Mouse (Mus musculus): ENCODE results near the gene Golph3l. TPM values are rescaled to one million over a fixed set of nuclear protein-coding genes. Genes with fewer than 3 reads are reported as not detected.

Gene Golph3l
- polyA plus RNA-seq, 1 experiment from 2014 or later: 29.8 TPM

- ATAC-seq (replicated peaks; ENCODE audit: low FRiP score): no peak
- no peaks in the 10 kb centered on the region for H3K4me1 ChIP-seq (replicated peaks; ENCODE audit: control insufficient read depth, insufficient read depth, low read length)
- WGBS: 87% methylated on average over 3 of the region's 3 CpGs
- no peak overlapping the region for H3K4me3 ChIP-seq (ENCODE audit: low read depth, low read length)
- no peaks in the 10 kb centered on the region for H3K9me3 ChIP-seq (ENCODE audit: control insufficient read depth, low read length)
- H3K27me3 ChIP-seq (replicated peaks; ENCODE audit: control insufficient read depth, insufficient read depth, low read length): no peaks in the 10 kb centered on the region
- H3K4me2 ChIP-seq: no peak overlapping the region
- no peak overlapping the region for H3K27ac ChIP-seq (ENCODE audit: low read depth, low read length)
- H3K9ac ChIP-seq (ENCODE audit: low read depth, low read length): no peak overlapping the region
- no peak for DNase-seq (ENCODE audit: low spot score)
- H3K36me3 ChIP-seq (ENCODE audit: control insufficient read depth, insufficient read depth, low read length): no peaks in the 10 kb centered on the region
Observed at GRCm38 (mm10) chr3:95560738-95561137, 28.0 kb upstream of the Golph3l start.

GRCm38 (mm10) chr3:95561826-95562225 is 26.9 kb upstream of the Golph3l start:
- ATAC-seq (replicated peaks; ENCODE audit: low FRiP score) (no peak), DNase-seq (ENCODE audit: low spot score) (no peak)
- Histone ChIP-seq H3K27ac (ENCODE audit: low read depth, low read length) (no peak overlapping the region), H3K27me3 (replicated peaks; ENCODE audit: control insufficient read depth, insufficient read depth, low read length) (no peaks in the 10 kb centered on the region), H3K9ac (ENCODE audit: low read depth, low read length) (no peak overlapping the region), H3K36me3 (ENCODE audit: control insufficient read depth, insufficient read depth, low read length) (no peaks in the 10 kb centered on the region), H3K9me3 (ENCODE audit: control insufficient read depth, low read length) (no peaks in the 10 kb centered on the region), H3K4me2 (no peak overlapping the region), H3K4me1 (replicated peaks; ENCODE audit: control insufficient read depth, insufficient read depth, low read length) (no peaks in the 10 kb centered on the region), H3K4me3 (ENCODE audit: low read depth, low read length) (no peak overlapping the region)
- WGBS: 78% methylated on average over 2 of the region's 2 CpGs

GRCm38 (mm10) chr3:95569585-95569984 is 19.1 kb upstream of the Golph3l start:
- H3K4me2 ChIP-seq: no peak overlapping the region
- no peaks in the 10 kb centered on the region for H3K36me3 ChIP-seq (ENCODE audit: control insufficient read depth, insufficient read depth, low read length)
- H3K9me3 ChIP-seq (ENCODE audit: control insufficient read depth, low read length): no peaks in the 10 kb centered on the region
- H3K4me1 ChIP-seq (replicated peaks; ENCODE audit: control insufficient read depth, insufficient read depth, low read length): no peaks in the 10 kb centered on the region
- H3K9ac ChIP-seq (ENCODE audit: low read depth, low read length): no peak overlapping the region
- 84% methylated on average over 3 of the region's 3 CpGs for WGBS
- DNase-seq (ENCODE audit: low spot score): no peak
- no peaks in the 10 kb centered on the region for H3K27me3 ChIP-seq (replicated peaks; ENCODE audit: control insufficient read depth, insufficient read depth, low read length)
- no peak for ATAC-seq (replicated peaks; ENCODE audit: low FRiP score)
- H3K27ac ChIP-seq (ENCODE audit: low read depth, low read length): no peak overlapping the region
- H3K4me3 ChIP-seq (ENCODE audit: low read depth, low read length): no peak overlapping the region

GRCm38 (mm10) chr3:95587754-95588603 is 755 bp upstream of the Golph3l start:
- peak overlapping the region; percentile 72; the same call in 1 of the 2 replicates for H3K27ac ChIP-seq (ENCODE audit: low read depth, low read length)
- ATAC-seq (replicated peaks; ENCODE audit: low FRiP score): peak; percentile 29
- H3K27me3 ChIP-seq (replicated peaks; ENCODE audit: control insufficient read depth, insufficient read depth, low read length): no peaks in the 10 kb centered on the region
- no peak for DNase-seq (ENCODE audit: low spot score)
- peak overlapping the region; percentile 69 for H3K4me3 ChIP-seq (ENCODE audit: low read depth, low read length)
- no peaks in the 10 kb centered on the region for H3K9me3 ChIP-seq (ENCODE audit: control insufficient read depth, low read length)
- no peaks in the 10 kb centered on the region; the same call in 1 of the 2 replicates for H3K4me1 ChIP-seq (replicated peaks; ENCODE audit: control insufficient read depth, insufficient read depth, low read length)
- 52% methylated on average over 8 of the region's 8 CpGs for WGBS
- peak overlapping the region; percentile 51; the same call in 1 of the 2 replicates for H3K9ac ChIP-seq (ENCODE audit: low read depth, low read length)
- H3K36me3 ChIP-seq (ENCODE audit: control insufficient read depth, insufficient read depth, low read length): peaks cover 7% of the 10 kb centered on the region
- H3K4me2 ChIP-seq: peak overlapping the region; percentile 76

- Histone ChIP-seq H3K4me3 (ENCODE audit: low read depth, low read length) (no peak overlapping the region), H3K4me2 (no peak overlapping the region), H3K36me3 (ENCODE audit: control insufficient read depth, insufficient read depth, low read length) (peaks cover 7% of the 10 kb centered on the region; the same call in 1 of the 2 replicates), H3K4me1 (replicated peaks; ENCODE audit: control insufficient read depth, insufficient read depth, low read length) (no peaks in the 10 kb centered on the region), H3K27me3 (replicated peaks; ENCODE audit: control insufficient read depth, insufficient read depth, low read length) (no peaks in the 10 kb centered on the region), H3K9me3 (ENCODE audit: control insufficient read depth, low read length) (no peaks in the 10 kb centered on the region), H3K27ac (ENCODE audit: low read depth, low read length) (no peak overlapping the region), H3K9ac (ENCODE audit: low read depth, low read length) (no peak overlapping the region)
- DNase-seq (ENCODE audit: low spot score): no peak
- ATAC-seq (replicated peaks; ENCODE audit: low FRiP score): no peak
Observed at GRCm38 (mm10) chr3:95598734-95599133, 10.0 kb downstream of the Golph3l start.

GRCm38 (mm10) chr3:95601287-95601686 is 12.6 kb downstream of the Golph3l start:
- peaks cover 6% of the 10 kb centered on the region; the same call in 1 of the 2 replicates for H3K36me3 ChIP-seq (ENCODE audit: control insufficient read depth, insufficient read depth, low read length)
- no peak overlapping the region for H3K9ac ChIP-seq (ENCODE audit: low read depth, low read length)
- H3K27ac ChIP-seq (ENCODE audit: low read depth, low read length): no peak overlapping the region
- 90% methylated on average over 3 of the region's 3 CpGs for WGBS
- H3K9me3 ChIP-seq (ENCODE audit: control insufficient read depth, low read length): no peaks in the 10 kb centered on the region
- DNase-seq (ENCODE audit: low spot score) (no peak), ATAC-seq (replicated peaks; ENCODE audit: low FRiP score) (no peak)
- H3K4me3 ChIP-seq (ENCODE audit: low read depth, low read length): no peak overlapping the region
- H3K4me1 ChIP-seq (replicated peaks; ENCODE audit: control insufficient read depth, insufficient read depth, low read length): no peaks in the 10 kb centered on the region
- no peak overlapping the region for H3K4me2 ChIP-seq
- H3K27me3 ChIP-seq (replicated peaks; ENCODE audit: control insufficient read depth, insufficient read depth, low read length): no peaks in the 10 kb centered on the region

GRCm38 (mm10) chr3:95606096-95606495 is 17.4 kb downstream of the Golph3l start:
- Histone ChIP-seq H3K27ac (ENCODE audit: low read depth, low read length) (no peak overlapping the region), H3K9me3 (ENCODE audit: control insufficient read depth, low read length) (no peaks in the 10 kb centered on the region), H3K9ac (ENCODE audit: low read depth, low read length) (no peak overlapping the region), H3K36me3 (ENCODE audit: control insufficient read depth, insufficient read depth, low read length) (peaks cover 14% of the 10 kb centered on the region; the same call in 1 of the 2 replicates), H3K4me1 (replicated peaks; ENCODE audit: control insufficient read depth, insufficient read depth, low read length) (no peaks in the 10 kb centered on the region), H3K4me2 (no peak overlapping the region), H3K4me3 (ENCODE audit: low read depth, low read length) (no peak overlapping the region), H3K27me3 (replicated peaks; ENCODE audit: control insufficient read depth, insufficient read depth, low read length) (no peaks in the 10 kb centered on the region)
- ATAC-seq (replicated peaks; ENCODE audit: low FRiP score) (no peak), DNase-seq (ENCODE audit: low spot score) (no peak)
- WGBS: 88% methylated on average over 3 of the region's 3 CpGs

- ATAC-seq (replicated peaks; ENCODE audit: low FRiP score) (no peak), DNase-seq (ENCODE audit: low spot score) (no peak)
- no peaks in the 10 kb centered on the region for H3K4me1 ChIP-seq (replicated peaks; ENCODE audit: control insufficient read depth, insufficient read depth, low read length)
- H3K4me3 ChIP-seq (ENCODE audit: low read depth, low read length): no peak overlapping the region
- H3K9me3 ChIP-seq (ENCODE audit: control insufficient read depth, low read length): no peaks in the 10 kb centered on the region
- H3K36me3 ChIP-seq (ENCODE audit: control insufficient read depth, insufficient read depth, low read length): peaks cover 17% of the 10 kb centered on the region; the same call in 1 of the 2 replicates
- no peak overlapping the region for H3K4me2 ChIP-seq
- H3K27ac ChIP-seq (ENCODE audit: low read depth, low read length): no peak overlapping the region
- no peaks in the 10 kb centered on the region for H3K27me3 ChIP-seq (replicated peaks; ENCODE audit: control insufficient read depth, insufficient read depth, low read length)
- H3K9ac ChIP-seq (ENCODE audit: low read depth, low read length): no peak overlapping the region
- WGBS: 58% methylated on average over 3 of the region's 3 CpGs
Observed at GRCm38 (mm10) chr3:95609195-95609594, 20.5 kb downstream of the Golph3l start.

- H3K9me3 ChIP-seq (ENCODE audit: control insufficient read depth, low read length): no peaks in the 10 kb centered on the region
- DNase-seq (ENCODE audit: low spot score): no peak
- H3K27ac ChIP-seq (ENCODE audit: low read depth, low read length): no peak overlapping the region
- H3K4me3 ChIP-seq (ENCODE audit: low read depth, low read length): no peak overlapping the region
- H3K4me1 ChIP-seq (replicated peaks; ENCODE audit: control insufficient read depth, insufficient read depth, low read length): no peaks in the 10 kb centered on the region
- H3K27me3 ChIP-seq (replicated peaks; ENCODE audit: control insufficient read depth, insufficient read depth, low read length): no peaks in the 10 kb centered on the region
- no peak overlapping the region for H3K4me2 ChIP-seq
- H3K9ac ChIP-seq (ENCODE audit: low read depth, low read length): no peak overlapping the region
- peaks cover 18% of the 10 kb centered on the region; the same call in 1 of the 2 replicates for H3K36me3 ChIP-seq (ENCODE audit: control insufficient read depth, insufficient read depth, low read length)
- ATAC-seq (replicated peaks; ENCODE audit: low FRiP score): no peak
- 87% methylated on average over 1 of the region's 1 CpGs for WGBS
Observed at GRCm38 (mm10) chr3:95613996-95614395, 25.3 kb downstream of the Golph3l start.

Data from liver, embryonic 11.5 days (tissue).